Mouse (Mus musculus) layer of hippocampus, adult 2 months (tissue): ENCODE measurements around the gene Mars2. TPM values are rescaled to one million over a fixed set of nuclear protein-coding genes. Genes with fewer than 3 reads are reported as not detected.
A peak's percentile ranks its signal among the peaks of the same experiment; 100 is the strongest.

Source experiments
- DNase-seq, 2 experiments: peaks; one replicate each; pipeline ENCODE4 v3.0.0; 2022; ENCODE audit warnings: low spot score in 2 of 2
- H3K27ac ChIP-seq: fragments of 200-600 bp; 2 replicates; pipeline ENCODE4 v1.8.1; 2022
- H3K4me3 ChIP-seq: fragments of 200-600 bp; 2 replicates; pipeline ENCODE4 v1.8.1; 2022; ENCODE audit warnings: mild to moderate bottlenecking
- CTCF ChIP-seq: fragments of 200-600 bp; conservative IDR thresholded peaks from 2 replicates; pipeline ENCODE4 v1.8.1; 2022; ENCODE audit warnings: antibody characterized with exemption, mild to moderate bottlenecking, moderate library complexity
- long read RNA-seq, 2 experiments: library from polyadenylated mRNA; stranded (forward); transcript quantifications; one replicate each; pipeline ENCODE4 v2.0.0; 2021; ENCODE audit warnings: borderline mapping rate in 2 of 2
- total RNA-seq, 2 experiments: library from RNA; stranded (reverse); gene quantifications; 2 replicates each; pipeline ENCODE4 v1.2.3; 2021

The Mars2 gene
- total RNA-seq: 1 to 10 TPM; 8.8 to 9.5 TPM
- long read RNA-seq, experiment 1, full-length matches to known transcripts: 2 of 2 reads
- long read RNA-seq, experiment 1, partial matches to known transcripts: 0 of 2 reads
- long read RNA-seq, experiment 1, other reads (novel, unspliced or antisense): 0 of 2 reads
- long read RNA-seq, experiment 2, full-length matches to known transcripts: 7 of 7 reads
- long read RNA-seq, experiment 2, partial matches to known transcripts: 0 of 7 reads
- long read RNA-seq, experiment 2, other reads (novel, unspliced or antisense): 0 of 7 reads

DNA sequence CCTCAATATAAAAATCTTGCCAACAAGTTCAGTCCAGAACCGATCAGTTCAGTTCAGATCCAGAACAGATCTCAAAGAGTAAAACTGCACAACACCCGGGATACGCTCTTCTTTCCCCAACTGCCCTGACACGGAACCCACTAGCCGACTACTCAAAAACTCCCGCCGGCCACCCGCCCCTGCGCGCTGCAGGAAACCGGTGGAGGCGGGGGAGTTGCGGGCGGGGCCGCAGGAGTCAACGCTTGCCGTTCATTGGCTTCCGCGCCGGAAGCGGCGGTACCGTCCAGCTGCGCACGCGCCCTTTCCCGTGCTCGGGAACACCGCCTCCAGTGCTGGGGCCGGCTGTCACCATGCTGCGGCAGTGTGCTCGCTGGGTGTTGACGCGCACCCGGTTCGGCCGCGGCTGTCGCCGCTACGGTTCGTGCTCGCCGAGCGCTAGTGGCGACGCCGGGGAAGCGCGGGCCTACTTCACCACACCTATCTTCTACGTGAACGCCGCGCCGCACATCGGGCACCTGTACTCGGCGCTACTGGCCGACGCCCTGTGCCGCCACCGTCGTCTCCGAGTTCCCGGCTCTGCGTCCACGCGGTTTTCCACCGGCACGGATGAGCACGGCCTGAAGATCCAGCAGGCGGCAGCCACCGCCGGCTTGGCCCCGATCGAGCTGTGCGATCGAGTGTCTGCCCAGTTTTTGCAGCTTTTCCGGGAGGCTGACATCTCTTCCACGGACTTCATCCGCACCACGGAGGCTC lies at the start of gene Mars2:
Mars2 (plus strand) TSS at position 288 of the 753 bp plus-strand sequence.
- Histone ChIP-seq H3K27ac (peak within 1 kb of the TSS; percentile 88), H3K4me3 (peak within 1 kb of the TSS; percentile 86)
- DNase-seq: peak; percentile 95 to 96
- peak; percentile 57 for TF ChIP-seq CTCF

- DNase-seq: no peak
- H3K27ac ChIP-seq: peak overlapping the region; percentile 76; the same call in 1 of the 2 replicates
- TF ChIP-seq CTCF: no peak
- H3K4me3 ChIP-seq: no peak overlapping the region; the same call in 1 of the 2 replicates
Measured at GRCm38 (mm10) chr1:55192015-55192414, 45.0 kb upstream of the Mars2 start.

GRCm38 (mm10) chr1:55192824-55193223 lies 44.2 kb upstream of the Mars2 start:
- no peak for DNase-seq
- H3K4me3 ChIP-seq: no peak overlapping the region
- peak; percentile 83 for TF ChIP-seq CTCF
- peak overlapping the region; percentile 76; the same call in 1 of the 2 replicates for H3K27ac ChIP-seq

- no peak for DNase-seq
- no peak for TF ChIP-seq CTCF
- Histone ChIP-seq H3K27ac (peak overlapping the region; percentile 76; the same call in 1 of the 2 replicates), H3K4me3 (no peak overlapping the region)
Measured at GRCm38 (mm10) chr1:55193316-55193715, 43.7 kb upstream of the Mars2 start.

GRCm38 (mm10) chr1:55194064-55194915 lies 42.7 kb upstream of the Mars2 start:
- Histone ChIP-seq H3K27ac (peak overlapping the region; percentile 76), H3K4me3 (no peak overlapping the region)
- peak in 1 of 2 experiments; percentile 13 for DNase-seq
- TF ChIP-seq CTCF: no peak

DNA sequence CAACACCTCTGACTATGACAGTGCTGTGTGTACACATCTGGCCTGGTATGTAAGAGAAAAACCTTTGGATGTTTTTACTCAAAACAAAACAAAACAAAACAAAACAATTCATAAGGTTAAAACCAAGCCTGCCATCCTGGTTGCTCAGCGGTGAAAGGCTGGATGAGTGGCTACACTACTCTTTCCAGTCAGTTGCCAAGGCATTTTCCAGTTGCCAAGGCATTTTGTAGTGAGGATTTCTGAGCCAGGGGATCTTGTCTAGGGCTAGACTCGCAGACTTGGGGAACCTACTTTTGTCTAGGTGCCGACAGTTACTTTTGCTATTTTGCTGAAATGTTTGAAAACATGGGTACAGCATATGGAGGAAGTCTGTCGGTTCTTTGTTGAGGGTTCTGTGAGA lies 42.0 kb upstream of the Mars2 start:
- no peak overlapping the region for H3K4me3 ChIP-seq
- DNase-seq: no peak
- TF ChIP-seq CTCF: no peak
- peak overlapping the region; percentile 76 for H3K27ac ChIP-seq

DNA sequence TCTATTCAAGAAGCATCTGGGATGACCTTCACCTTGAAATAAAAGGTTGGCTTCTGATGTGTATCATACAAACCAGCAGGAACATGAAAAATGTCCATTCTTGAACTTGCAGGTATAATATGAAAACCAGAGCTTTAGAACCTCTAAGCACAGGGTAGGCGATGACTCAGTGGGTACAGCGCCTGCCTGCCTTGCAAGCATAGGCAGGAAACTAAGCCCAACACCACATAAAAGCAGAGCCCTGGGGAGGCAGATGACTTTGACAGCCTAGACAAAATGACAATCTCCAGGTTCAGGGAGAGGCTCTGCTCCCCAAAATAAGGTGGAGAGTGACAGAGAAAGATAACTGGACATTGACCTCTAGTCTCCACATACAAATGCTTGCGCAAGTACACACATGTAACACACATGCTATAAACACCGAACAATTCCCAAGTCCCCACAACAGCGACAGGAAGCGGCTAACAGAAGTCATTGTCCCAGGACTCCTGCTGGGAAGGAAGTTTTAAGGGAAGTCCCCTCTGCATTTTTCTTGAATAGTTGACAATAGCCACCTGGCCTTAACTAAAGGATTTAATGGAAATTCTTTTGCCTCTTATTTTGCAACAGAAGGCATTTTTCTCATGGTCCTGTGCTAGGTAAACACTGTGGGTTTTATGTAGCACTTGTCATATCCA lies 40.5 kb upstream of the Mars2 start:
- Histone ChIP-seq H3K27ac (no peak overlapping the region), H3K4me3 (no peak overlapping the region)
- TF ChIP-seq CTCF: no peak
- DNase-seq: no peak

- Histone ChIP-seq H3K4me3 (no peak overlapping the region), H3K27ac (no peak overlapping the region)
- TF ChIP-seq CTCF: no peak
- DNase-seq: no peak
Measured at GRCm38 (mm10) chr1:55198719-55199118, 38.3 kb upstream of the Mars2 start.

- H3K4me3 ChIP-seq: peak overlapping the region; percentile 34; the same call in 1 of the 2 replicates
- peak in 1 of 2 experiments; percentile 29 for DNase-seq
- no peak for TF ChIP-seq CTCF
- H3K27ac ChIP-seq: peak overlapping the region; percentile 74
Measured at GRCm38 (mm10) chr1:55201850-55202752, 34.9 kb upstream of the Mars2 start.

DNA sequence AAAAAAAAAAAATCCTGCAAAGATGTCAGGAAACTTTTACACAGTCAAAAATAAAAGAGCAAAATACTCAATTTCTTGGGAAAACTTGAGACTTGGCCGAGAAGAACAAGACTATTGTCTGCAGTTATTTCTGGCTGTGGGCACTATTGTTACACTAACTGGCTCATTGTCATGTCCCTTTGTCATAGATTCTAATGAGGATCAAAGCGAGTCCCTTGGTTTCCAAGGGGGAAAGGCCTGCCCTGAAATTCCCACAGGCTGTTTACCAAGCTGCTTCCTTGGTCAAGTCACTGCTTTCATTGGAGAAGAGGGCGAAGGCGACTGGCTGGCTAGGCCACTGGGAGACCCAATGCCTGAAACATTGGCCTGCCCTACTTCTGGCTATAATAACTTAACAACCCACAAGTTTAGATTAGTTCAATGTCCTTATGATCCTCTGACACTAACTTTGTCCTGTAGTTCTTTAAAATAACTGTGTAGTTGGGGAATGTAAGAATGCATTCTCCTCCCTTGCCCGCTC lies 31.1 kb upstream of the Mars2 start:
- peak in 1 of 2 experiments; percentile 25 for DNase-seq
- peak overlapping the region; percentile 41 for H3K27ac ChIP-seq
- no peak overlapping the region for H3K4me3 ChIP-seq
- TF ChIP-seq CTCF: no peak

DNA sequence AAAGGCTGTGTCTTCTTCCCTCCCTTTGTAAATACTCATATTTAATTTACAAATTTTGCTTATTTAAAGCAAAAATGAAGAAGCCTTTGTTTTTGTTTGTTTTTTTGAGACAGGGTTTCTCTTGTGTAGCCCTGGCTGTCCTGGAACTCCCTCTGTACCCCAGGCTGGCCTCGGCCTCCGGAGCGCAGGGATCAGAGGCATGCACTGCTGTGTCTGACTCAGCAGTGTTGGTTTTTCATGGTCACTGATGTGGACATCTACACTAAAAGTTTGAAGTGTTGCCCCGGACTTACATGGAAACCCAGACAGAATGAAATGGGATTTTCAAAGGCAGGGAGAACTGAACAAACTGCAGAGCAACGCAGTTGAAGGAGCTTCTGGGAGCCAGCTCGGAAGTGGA lies 29.4 kb upstream of the Mars2 start:
- no peak for TF ChIP-seq CTCF

More for the DNA sequence above, 29.4 kb upstream of the Mars2 start:
- Histone ChIP-seq H3K27ac (peak overlapping the region; percentile 57), H3K4me3 (no peak overlapping the region)
- no peak for DNase-seq
